Mouse (Mus musculus): Measurements from ENCODE around the gene Atp2b1.

- TF ChIP-seq CTCF (IDR thresholded peaks at IDR 0.05; ENCODE audit: borderline replicate concordance, control insufficient read depth, extremely low read depth, insufficient read depth, low read length, poor library complexity) (no peak), POLR2A (IDR thresholded peaks at IDR 0.05; ENCODE audit: control insufficient read depth, extremely low read depth, insufficient read depth, low read length, poor library complexity) (no peak)
Observed at GRCm38 (mm10) chr10:98915398-98915931, 1.3 kb downstream of the Atp2b1 start.

Measured in thymus, adult 2 months (tissue).